Mouse (Mus musculus): ENCODE data around the gene Zfp428. TPM values are rescaled to one million over a fixed set of nuclear protein-coding genes. Genes with fewer than 3 reads are reported as not detected.
"Not testable (repeated sequence)": the region's sequence is repeated elsewhere in the genome, so short reads cannot be mapped to it uniquely, and the experiment has no call there.

Zfp428 gene
- total RNA-seq, 2 experiments from 2014 or later: 32.6 to 41.6 TPM

DNA sequence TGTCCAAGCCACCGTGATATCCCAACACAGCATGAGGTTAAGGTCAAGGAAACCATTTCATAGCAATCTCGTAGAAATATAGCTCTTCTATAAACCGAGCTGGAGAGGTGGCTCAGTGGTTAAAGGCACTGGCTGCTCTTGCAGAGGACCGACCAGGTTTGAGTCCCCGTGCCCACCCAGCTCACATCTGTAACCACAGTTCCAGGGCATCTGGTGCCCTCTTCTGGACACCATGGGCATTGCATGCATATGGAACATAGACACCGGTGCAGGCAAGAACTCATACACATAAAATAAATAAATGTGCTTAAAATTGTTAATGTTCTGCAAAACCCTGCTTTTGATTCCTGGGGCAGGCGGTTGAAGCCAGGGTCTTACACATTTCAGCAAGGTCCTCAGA lies 33.9 kb upstream of the Zfp428 start:
- H3K27ac ChIP-seq: no peak overlapping the region
- H3K4me3 ChIP-seq: no peak overlapping the region
- TF ChIP-seq CTCF (conservative IDR thresholded peaks at IDR 0.05): peak; percentile 80
- DNase-seq (ENCODE audit: low spot score in 2 of 2): no peak

DNA sequence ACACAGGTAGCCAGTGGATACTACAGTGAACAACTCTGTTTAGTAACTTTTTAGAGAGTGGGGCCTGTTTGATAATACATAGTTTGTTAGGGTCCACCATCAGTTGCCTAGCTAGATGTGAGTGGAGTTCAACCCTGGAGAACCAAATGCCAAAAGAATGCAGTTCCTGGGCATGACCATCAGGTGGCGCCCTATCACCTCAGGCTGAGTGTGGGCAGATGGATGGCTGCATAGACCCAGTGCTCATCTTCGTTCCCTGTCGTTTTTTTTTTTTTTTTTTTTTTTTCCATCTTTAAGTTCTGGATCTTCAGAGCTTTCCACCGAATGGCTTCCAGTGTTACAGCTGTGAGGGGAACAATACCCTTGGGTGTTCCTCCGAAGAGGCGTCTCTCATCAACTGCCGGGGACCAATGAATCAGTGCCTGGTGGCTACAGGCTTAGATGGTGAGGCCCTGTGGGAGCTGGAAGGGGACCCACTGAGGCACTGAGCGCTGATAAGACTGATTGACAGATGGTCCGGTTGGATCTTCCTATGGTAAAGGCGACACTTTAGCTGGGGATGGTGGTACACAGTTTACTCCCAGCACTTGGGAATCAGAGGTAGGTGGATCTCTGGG lies 32.8 kb upstream of the Zfp428 start:
- peak; percentile 68 to 85 for DNase-seq (ENCODE audit: low spot score in 2 of 2)
- Histone ChIP-seq H3K27ac (0 out of 2 replicates have a peak overlapping the region, but pooled peaks have one; percentile 28), H3K4me3 (no peak overlapping the region)
- TF ChIP-seq CTCF (conservative IDR thresholded peaks at IDR 0.05): peak; percentile 91

DNA sequence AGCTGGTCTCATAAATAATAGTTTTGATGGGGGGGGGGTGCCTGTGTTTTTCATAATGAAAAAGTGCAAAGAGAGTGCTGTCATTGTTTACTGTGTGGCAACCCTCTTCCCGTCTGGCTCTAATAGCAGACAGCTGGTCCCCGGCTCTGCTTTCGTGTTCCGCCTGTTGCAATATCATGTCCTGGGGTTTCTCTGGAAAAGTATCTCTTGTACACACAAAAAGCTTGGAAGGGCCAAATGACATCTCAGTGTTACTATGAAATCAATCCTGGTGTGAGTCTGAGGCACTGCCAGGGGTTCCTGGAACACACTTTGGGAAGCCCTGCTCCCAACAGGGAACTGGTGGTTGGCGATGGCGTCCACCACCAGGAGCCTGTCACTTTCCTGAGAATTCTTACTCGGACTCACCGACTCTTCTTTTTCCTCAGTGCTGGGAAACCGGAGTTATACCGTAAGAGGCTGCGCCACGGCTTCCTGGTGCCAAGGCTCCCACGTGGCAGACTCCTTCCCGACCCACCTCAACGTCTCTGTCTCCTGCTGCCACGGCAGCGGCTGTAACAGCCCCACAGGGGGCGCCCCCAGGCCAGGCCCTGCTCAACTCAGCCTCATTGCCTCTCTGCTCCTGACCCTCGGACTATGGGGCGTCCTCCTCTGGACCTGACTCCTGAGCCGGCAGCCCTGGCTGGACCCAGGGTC lies 31.8 kb upstream of the Zfp428 start:
- peak overlapping the region; percentile 52; the same call in 1 of the 2 replicates for H3K27ac ChIP-seq
- peak overlapping the region; percentile 19; the same call in 1 of the 2 replicates for H3K4me3 ChIP-seq
- peak; percentile 69 to 71 for DNase-seq (ENCODE audit: low spot score in 2 of 2)
- TF ChIP-seq CTCF (conservative IDR thresholded peaks at IDR 0.05): peak; percentile 76

DNA sequence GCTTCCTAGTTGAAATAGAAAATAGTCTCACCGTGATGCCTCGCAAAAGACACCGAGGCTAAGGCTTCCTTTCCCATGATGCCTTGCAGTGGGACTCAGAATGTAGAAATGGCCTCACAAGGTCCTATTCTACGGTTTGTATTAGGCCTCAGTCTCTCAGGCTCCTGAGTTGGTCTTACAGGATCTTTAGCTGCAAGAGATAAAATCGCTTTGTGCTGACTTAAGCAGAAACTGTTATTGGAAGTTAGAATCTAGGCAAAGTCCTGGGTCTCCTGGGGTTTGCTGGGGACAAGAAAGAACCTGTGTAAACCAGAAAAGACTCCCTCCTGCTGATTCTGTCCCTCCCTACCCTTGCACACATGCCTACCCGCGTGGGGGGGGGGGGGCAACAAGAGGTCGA lies 30.5 kb upstream of the Zfp428 start:
- DNase-seq (ENCODE audit: low spot score in 2 of 2): no peak
- no peak overlapping the region for H3K27ac ChIP-seq
- H3K4me3 ChIP-seq: no peak overlapping the region
- TF ChIP-seq CTCF (conservative IDR thresholded peaks at IDR 0.05): no peak

DNA sequence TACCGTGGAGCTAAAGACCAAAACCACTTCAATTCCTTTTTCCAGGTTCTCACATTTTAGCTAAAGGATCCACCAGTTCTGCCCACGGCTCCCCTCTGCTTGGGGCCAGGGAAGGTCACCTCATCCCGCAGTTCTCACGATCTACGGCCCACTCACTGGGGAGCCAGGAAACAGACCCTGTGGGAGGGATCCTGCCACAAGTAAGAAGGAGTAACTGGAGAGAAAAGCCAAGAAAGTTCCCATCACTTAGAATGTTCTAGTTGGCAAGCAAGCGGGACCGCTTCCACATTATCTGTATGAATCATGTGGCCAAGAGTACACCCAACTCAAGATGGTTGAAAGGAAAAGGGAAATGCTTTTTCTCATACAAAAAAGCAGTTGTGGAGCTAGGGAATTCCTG lies 29.9 kb upstream of the Zfp428 start:
- DNase-seq (ENCODE audit: low spot score in 2 of 2): no peak

DNA sequence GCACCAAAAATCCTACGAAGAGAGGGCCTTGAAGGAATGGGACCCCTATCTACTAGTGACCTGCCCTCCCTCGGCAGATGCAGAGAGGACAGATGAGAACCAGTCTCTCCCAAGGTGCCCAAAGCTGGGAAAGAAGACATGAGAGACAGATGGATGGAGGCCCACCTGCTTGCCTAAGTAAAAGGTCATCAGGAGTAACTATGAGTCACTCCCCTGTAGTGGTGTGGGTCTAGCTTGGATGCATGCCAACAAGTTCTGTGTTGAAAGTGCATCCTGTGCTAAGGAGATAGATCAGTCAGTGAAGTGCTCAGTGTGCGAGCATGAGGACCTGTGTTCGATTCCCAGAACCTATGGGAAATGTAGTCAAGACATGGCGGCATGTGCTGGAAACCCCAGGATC lies 27.9 kb upstream of the Zfp428 start:
- no peak overlapping the region for H3K27ac ChIP-seq
- no peak for TF ChIP-seq CTCF (conservative IDR thresholded peaks at IDR 0.05)
- no peak overlapping the region for H3K4me3 ChIP-seq
- no peak for DNase-seq (ENCODE audit: low spot score in 2 of 2)

More for the DNA sequence above, 29.9 kb upstream of the Zfp428 start:
- no peak for TF ChIP-seq CTCF (conservative IDR thresholded peaks at IDR 0.05)
- H3K27ac ChIP-seq: no peak overlapping the region
- H3K4me3 ChIP-seq: no peak overlapping the region

DNA sequence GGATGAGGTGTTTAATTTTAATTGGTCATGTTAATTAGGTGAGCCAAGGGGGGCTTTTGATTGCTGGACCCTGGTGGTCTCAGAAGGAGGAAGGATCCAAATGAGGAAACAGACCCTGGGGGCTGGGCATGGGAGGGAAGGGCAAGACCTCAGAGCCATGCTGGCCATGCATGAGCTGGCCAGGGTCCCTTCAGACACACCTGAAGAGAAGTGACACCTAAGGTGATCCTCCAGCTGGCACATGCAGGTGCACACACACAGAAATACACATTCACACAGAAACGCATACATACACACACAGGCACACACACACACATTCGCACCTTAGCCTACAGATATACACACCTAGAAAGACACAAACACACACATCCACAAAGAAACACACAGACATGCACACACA lies 27.1 kb upstream of the Zfp428 start:
- Histone ChIP-seq H3K4me3 (no peak overlapping the region), H3K27ac (no peak overlapping the region)
- no peak for DNase-seq (ENCODE audit: low spot score in 2 of 2)
- no peak for TF ChIP-seq CTCF (conservative IDR thresholded peaks at IDR 0.05)

DNA sequence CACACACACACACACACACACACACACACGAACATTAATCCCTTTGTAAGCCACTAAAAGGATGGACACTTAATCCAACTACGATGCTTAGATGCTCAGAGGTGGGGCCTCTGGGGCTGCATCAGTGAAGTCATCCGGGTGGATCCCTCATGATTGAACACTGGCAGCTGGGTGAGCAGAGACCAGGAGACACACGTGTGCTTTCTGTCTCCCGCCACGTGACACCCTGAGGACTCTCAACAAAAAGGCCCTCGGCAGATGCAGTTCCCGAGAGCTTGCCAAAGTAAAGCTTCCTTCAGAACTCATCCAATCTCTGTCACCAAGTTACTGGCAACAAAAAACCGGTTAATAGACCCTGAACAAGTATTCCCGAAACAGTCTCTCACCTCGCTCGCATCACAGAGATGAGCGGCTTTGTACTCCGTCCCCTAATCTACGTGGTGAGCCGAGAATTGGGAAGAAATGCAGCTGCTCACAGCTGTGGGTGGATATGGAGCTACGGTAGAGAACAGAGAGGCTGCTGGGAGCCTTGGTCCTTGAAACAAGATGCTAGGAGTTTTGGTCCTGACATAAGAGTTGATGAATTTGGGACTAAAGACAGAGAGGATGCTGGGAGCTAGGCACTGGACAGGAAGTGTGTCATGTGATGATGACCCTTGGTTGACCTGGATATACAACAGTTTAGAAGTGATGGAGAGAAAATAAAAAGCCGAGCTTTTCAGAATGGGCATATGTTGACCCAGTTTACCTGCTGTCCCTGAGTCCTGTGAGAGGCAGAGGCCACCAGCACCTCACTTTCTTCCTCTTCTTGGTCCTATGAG lies 26.5 kb upstream of the Zfp428 start:
- no peak for TF ChIP-seq CTCF (conservative IDR thresholded peaks at IDR 0.05)
- Histone ChIP-seq H3K4me3 (peak overlapping the region; percentile 83; the same call in 1 of the 2 replicates), H3K27ac (peak overlapping the region; percentile 87)
- peak in 1 of 2 experiments; percentile 43 for DNase-seq (ENCODE audit: low spot score in 2 of 2)

DNA sequence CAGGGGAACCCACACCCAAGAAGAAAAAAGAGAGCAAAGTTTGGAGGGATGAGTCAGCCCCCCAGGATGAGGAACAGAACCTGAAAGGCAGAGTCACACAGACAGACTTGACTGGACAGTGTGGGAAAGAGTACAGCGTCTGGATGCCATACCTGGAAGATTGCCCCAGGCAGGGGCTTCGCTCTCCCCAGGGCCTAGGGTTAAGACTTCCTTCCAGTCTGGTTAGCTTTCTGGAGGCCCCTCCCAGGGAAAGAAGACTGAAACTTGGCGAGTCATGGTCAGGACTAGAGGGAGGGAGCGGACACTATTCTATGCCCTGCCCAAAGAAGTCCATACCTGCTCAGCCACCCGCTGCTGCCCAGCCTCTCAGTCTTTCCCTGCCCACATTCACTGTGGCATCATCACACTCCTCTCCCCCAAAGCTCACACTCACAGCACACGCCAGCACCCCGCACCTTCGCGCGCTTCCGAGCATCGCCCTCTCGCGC lies 25.8 kb upstream of the Zfp428 start:
- Histone ChIP-seq H3K4me3 (peak overlapping the region; percentile 83), H3K27ac (peak overlapping the region; percentile 87)
- no peak for TF ChIP-seq CTCF (conservative IDR thresholded peaks at IDR 0.05)
- DNase-seq (ENCODE audit: low spot score in 2 of 2): no peak

DNA sequence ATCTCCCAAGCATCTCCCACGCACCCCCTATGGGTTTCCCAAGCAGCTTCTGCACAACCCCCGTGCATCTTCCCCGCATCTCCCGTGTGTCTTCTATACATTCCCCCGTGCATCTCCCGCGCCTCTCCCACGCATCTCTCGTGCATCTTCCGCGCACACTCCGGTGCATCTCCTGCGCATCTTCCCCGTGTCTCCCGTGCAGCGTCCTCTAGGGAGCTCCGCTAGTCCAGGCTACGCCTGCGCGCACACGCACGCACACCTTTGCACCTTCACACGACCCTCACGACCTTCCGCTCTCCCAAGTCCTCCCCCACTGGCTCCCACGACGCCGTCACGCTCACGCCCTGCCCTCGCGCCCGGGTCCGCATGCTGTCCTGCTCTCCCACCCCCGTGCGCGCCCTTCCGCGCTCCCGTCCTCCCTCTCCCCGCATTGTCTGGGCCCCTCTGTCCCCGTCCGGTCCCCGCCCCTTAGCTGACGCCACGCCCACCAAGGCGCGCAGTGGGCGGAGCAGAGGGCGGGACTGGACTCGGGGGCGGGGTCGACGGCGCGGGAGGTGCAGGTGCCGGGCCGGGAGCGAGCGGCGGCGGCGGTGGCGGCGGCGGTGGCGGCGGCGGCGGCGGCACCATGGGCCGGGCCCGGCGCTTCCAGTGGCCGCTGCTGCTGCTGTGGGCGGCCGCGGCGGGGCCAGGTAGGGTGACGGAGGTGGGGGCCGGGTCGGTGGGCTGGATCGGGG lies 25.2 kb upstream of the Zfp428 start, which contains the start of gene Cadm4:
TSS of gene Cadm4 (plus strand) at position 550 of the 734 bp plus-strand sequence.
- no peak for TF ChIP-seq CTCF (conservative IDR thresholded peaks at IDR 0.05)
- peak within 1 kb of the TSS; percentile 83 for H3K4me3 ChIP-seq
- peak; percentile 86 to 88 for DNase-seq (ENCODE audit: low spot score in 2 of 2)
- H3K27ac ChIP-seq: peak within 1 kb of the TSS; percentile 87

DNA sequence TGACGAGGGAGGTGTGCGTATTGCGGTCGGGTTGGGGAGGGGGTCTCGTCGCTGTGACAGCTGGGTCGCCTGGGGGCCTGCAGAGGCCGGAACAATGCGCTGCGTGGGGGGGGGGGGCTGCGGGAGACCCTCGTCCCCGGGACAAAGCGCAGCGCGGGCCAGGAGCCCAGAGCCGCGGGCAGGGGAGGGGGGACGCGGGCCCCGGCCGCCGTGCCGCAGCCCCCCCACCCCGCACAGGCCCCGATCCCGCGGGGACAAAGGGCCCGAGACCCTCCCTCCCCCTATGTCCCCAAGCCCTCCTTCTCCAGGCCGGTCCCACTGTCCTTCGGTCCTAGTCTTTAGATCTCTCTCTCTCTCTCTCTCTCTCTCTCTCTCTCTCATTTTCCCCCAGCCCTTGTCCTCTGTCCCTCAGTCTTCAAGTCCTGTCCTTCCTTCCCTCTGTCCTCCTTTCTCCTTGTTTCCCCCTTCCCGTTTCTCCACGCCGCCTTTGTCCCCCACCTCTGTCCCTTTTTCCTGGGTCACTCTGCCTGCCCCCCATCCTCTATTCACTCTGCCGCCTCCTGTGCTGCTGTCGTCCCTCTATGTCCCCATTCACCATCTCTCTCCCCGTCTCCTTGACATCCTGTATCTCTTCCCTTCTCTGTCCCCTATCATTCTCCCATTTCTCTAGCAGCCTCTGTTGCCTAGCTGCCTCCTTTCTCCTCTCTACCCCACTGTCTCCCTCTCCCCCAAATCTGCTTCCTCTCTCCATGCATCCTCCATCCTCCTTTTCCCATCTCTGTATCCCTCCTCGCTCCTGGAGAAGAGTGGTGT lies 24.4 kb upstream of the Zfp428 start:
- DNase-seq (ENCODE audit: low spot score in 2 of 2): no peak
- TF ChIP-seq CTCF (conservative IDR thresholded peaks at IDR 0.05): no peak
- Histone ChIP-seq H3K27ac (peak overlapping the region; percentile 80), H3K4me3 (peak overlapping the region; percentile 83)

DNA sequence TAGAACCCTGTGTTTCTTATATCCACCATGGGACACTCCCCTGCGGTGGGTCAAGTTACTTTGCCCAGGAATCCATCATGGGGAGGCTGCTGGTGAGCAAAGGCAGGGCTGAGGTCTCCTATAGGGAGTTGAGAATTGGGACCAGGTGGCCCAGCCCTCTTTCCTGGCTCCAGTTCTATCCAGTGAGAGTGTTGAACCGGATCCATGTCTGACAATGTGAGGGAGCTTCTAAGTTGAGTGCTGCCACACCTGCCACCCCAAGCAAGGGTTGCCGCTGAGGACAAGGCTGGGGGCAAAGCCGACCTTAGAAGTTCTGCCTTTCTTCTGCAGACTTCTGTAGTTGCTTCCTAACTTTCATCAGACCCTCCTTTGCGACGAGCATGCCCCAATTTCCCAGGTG lies 23.5 kb upstream of the Zfp428 start:
- peak overlapping the region; percentile 83; the same call in 1 of the 2 replicates for H3K4me3 ChIP-seq
- H3K27ac ChIP-seq: peak overlapping the region; percentile 80; the same call in 1 of the 2 replicates
- not testable (repeated sequence) for DNase-seq (ENCODE audit: low spot score in 2 of 2)
